Mouse (Mus musculus) E14TG2a.4 (cell line): ENCODE results near the gene Atp2b2.
A peak's percentile ranks its signal among the peaks of the same experiment; 100 is the strongest.
"Not testable (repeated sequence)": the region's sequence is repeated elsewhere in the genome, so short reads cannot be mapped to it uniquely, and the experiment has no call there.

Source experiments
- H3K27me3 ChIP-seq: 2 replicates; pipeline ENCODE4 v1.6.1; 2014; ENCODE audit warnings: low read length, control low read depth; ENCODE audit not compliant: insufficient read depth
- H3K36me3 ChIP-seq: 2 replicates; pipeline ENCODE4 v1.6.1; 2014; ENCODE audit warnings: low read length, control low read depth; ENCODE audit not compliant: insufficient read depth
- H3K4me1 ChIP-seq: replicated peaks from 2 replicates; pipeline ENCODE4 v1.6.1; 2014; ENCODE audit warnings: low read depth, low read length, control low read depth
- H3K4me3 ChIP-seq: replicated peaks from 2 replicates; pipeline ENCODE4 v1.5.1; 2014; ENCODE audit warnings: mild to moderate bottlenecking, low read length
- H3K9me3 ChIP-seq: 2 replicates; pipeline ENCODE4 v1.6.1; 2014; ENCODE audit warnings: low read length, control low read depth
- CTCF ChIP-seq: conservative IDR thresholded peaks from 2 replicates; pipeline ENCODE4 v1.5.1; 2014; ENCODE audit warnings: low read length
- NANOG ChIP-seq: IDR thresholded peaks from 2 replicates; pipeline ENCODE4 v1.6.1; 2014; ENCODE audit warnings: borderline replicate concordance, low read length, mixed read lengths
- POU5F1 ChIP-seq: IDR thresholded peaks from 2 replicates; pipeline ENCODE4 v1.6.1; 2014; ENCODE audit warnings: low read length, borderline replicate concordance

Gene Atp2b2

GRCm38 (mm10) chr6:113719878-113720277 lies 322.5 kb downstream of the Atp2b2 start, which contains the start of gene Ghrl:
Gene Ghrl (minus strand): TSS chr6:113719880.
- peaks cover 21% of the 10 kb centered on the region for H3K4me1 ChIP-seq
- no peak for TF ChIP-seq CTCF
- TF ChIP-seq NANOG, result no peak
- TF ChIP-seq POU5F1, result no peak
- no peaks in the 10 kb centered on the region for H3K27me3 ChIP-seq
- H3K4me3 ChIP-seq, result no peak within 1 kb of the TSS
- peaks cover 100% of the 10 kb centered on the region for H3K36me3 ChIP-seq
- H3K9me3 ChIP-seq, result no peaks in the 10 kb centered on the region

DNA sequence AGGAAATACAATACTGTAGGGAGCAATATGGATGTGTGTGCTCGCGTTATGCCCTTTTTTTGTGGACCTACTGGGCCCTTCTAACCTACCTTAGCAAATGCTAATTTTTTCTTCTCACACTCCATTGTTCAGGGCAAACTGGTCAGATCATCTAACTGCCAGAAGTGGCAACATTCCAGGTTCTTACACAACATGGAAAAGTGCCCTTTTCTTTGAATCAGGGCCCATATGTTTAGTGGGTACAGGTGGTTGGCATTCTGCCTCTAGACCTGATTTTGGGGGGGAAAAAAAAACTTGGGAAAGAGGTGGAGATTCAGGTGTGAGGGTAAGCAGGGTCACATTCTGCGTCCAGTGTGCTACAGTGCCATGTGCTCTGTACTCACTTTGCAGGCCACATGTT lies 324.9 kb downstream of the Atp2b2 start:
- Histone ChIP-seq H3K4me3 (no peak overlapping the region), H3K4me1 (peaks cover 32% of the 10 kb centered on the region), H3K36me3 (peaks cover 100% of the 10 kb centered on the region), H3K27me3 (no peaks in the 10 kb centered on the region), H3K9me3 (no peaks in the 10 kb centered on the region)
- TF ChIP-seq POU5F1, result no peak
- TF ChIP-seq NANOG, result no peak
- TF ChIP-seq CTCF, result no peak

DNA sequence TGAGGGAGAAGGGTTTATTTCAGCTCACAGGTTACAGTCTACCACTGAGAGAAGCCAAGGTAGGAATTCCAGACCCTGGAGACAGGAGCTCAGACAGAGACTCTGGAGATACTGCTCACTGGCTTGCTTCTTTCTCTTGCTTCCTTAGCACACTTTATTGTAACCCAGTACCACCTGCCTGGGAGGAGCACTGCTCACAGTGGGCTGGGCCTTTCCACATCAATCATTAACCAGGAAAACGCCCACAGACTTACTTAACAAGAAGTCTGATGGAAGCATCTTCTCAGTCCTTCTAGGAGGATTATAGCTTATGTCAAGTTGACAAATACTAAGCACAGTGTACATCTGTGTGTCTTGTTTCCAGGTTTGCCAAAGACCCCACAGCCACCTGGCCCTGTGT lies 327.6 kb downstream of the Atp2b2 start:
- Histone ChIP-seq H3K36me3 (peaks cover 99% of the 10 kb centered on the region), H3K27me3 (no peaks in the 10 kb centered on the region)
- no peak for TF ChIP-seq NANOG

DNA sequence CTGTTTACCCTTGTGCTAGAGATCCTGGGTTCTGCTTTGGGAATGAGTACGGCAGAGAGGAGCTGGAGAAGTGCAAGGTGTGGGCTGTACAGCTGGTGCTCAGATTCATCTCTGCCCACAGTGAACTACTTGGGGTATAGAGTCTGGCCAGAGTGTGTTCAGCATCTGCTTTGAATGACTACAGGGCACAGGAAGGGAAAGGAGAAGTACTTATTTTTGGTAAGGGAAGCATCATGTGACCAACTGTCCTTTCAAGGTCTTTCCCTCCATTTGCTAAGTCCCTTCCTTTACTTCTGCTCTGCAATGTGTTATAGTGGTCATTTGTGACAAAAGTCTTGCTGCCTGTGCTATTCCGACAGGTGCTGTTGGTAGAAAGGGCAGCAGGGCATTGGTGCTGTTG lies 328.1 kb downstream of the Atp2b2 start:
- H3K27me3 ChIP-seq, result no peaks in the 10 kb centered on the region
- no peaks in the 10 kb centered on the region for H3K9me3 ChIP-seq
- TF ChIP-seq NANOG (no peak), CTCF (no peak), POU5F1 (no peak)
- no peak overlapping the region for H3K4me3 ChIP-seq
- peaks cover 99% of the 10 kb centered on the region for H3K36me3 ChIP-seq
- peaks cover 32% of the 10 kb centered on the region for H3K4me1 ChIP-seq

More for the DNA sequence above, 327.6 kb downstream of the Atp2b2 start:
- H3K4me1 ChIP-seq, result peaks cover 32% of the 10 kb centered on the region
- no peak overlapping the region for H3K4me3 ChIP-seq
- no peaks in the 10 kb centered on the region for H3K9me3 ChIP-seq

GRCm38 (mm10) chr6:113713389-113713788 lies 329.0 kb downstream of the Atp2b2 start:
- H3K27me3 ChIP-seq, H3K4me3 ChIP-seq, H3K9me3 ChIP-seq: not testable (repeated sequence)
- peaks cover 30% of the 10 kb centered on the region for H3K4me1 ChIP-seq
- peaks cover 99% of the 10 kb centered on the region for H3K36me3 ChIP-seq

- Histone ChIP-seq H3K4me1 (peaks cover 25% of the 10 kb centered on the region), H3K27me3 (no peaks in the 10 kb centered on the region), H3K4me3 (no peak overlapping the region), H3K9me3 (no peaks in the 10 kb centered on the region), H3K36me3 (peaks cover 99% of the 10 kb centered on the region)
- TF ChIP-seq CTCF, result no peak
- no peak for TF ChIP-seq POU5F1
- TF ChIP-seq NANOG, result no peak
Observed at GRCm38 (mm10) chr6:113712718-113713117, 329.7 kb downstream of the Atp2b2 start.

- no peak for TF ChIP-seq NANOG
- no peak for TF ChIP-seq CTCF
- no peak for TF ChIP-seq POU5F1
- Histone ChIP-seq H3K4me1 (peaks cover 63% of the 10 kb centered on the region), H3K36me3 (peaks cover 70% of the 10 kb centered on the region), H3K27me3 (no peaks in the 10 kb centered on the region), H3K9me3 (no peaks in the 10 kb centered on the region), H3K4me3 (peak overlapping the region; percentile 95)
Observed at GRCm38 (mm10) chr6:113697222-113698205, 344.9 kb downstream of the Atp2b2 start.

- no peak for TF ChIP-seq NANOG
- TF ChIP-seq CTCF, result no peak
- TF ChIP-seq POU5F1, result no peak
- peaks cover 69% of the 10 kb centered on the region for H3K36me3 ChIP-seq
- no peaks in the 10 kb centered on the region for H3K27me3 ChIP-seq
- no peaks in the 10 kb centered on the region for H3K9me3 ChIP-seq
- peak within 1 kb of the TSS; percentile 95 for H3K4me3 ChIP-seq
- peaks cover 63% of the 10 kb centered on the region for H3K4me1 ChIP-seq
Observed at GRCm38 (mm10) chr6:113696582-113697221, 345.7 kb downstream of the Atp2b2 start, which contains the start of gene Tatdn2. Gene Tatdn2 (plus strand): TSS chr6:113697050.
